Mouse (Mus musculus) embryonic facial prominence, embryonic 13.5 days (tissue): ENCODE results near the gene Heg1. TPM values are rescaled to one million over a fixed set of nuclear protein-coding genes. Genes with fewer than 3 reads are reported as not detected.
A peak's percentile ranks its signal among the peaks of the same experiment; 100 is the strongest.

ENCODE experiments used
- ATAC-seq: fragments of 200-750 bp; cut with Nextera tagmentation; 2 replicates; pipeline ENCODE4 v1.8.0; 2017; ENCODE audit warnings: low read depth; ENCODE audit not compliant: insufficient number of reproducible peaks, insufficient read depth, low FRiP score, low TSS enrichment
- H3K27ac ChIP-seq: fragments of 300-500 bp; sonication (generic); 2 replicates; pipeline ENCODE4 v1.5.1; 2015; ENCODE audit warnings: moderate library complexity, mild to moderate bottlenecking, inconsistent platforms
- H3K27me3 ChIP-seq: fragments of 300-500 bp; sonication (generic); 2 replicates; pipeline ENCODE4 v1.6.1; 2015; ENCODE audit warnings: mild to moderate bottlenecking, inconsistent platforms
- H3K36me3 ChIP-seq: fragments of 300-500 bp; sonication (generic); 2 replicates; pipeline ENCODE4 v1.6.1; 2015; ENCODE audit warnings: mild to moderate bottlenecking, inconsistent platforms
- H3K4me1 ChIP-seq: fragments of 300-500 bp; sonication (generic); 2 replicates; pipeline ENCODE4 v1.6.1; 2015; ENCODE audit warnings: inconsistent platforms
- H3K4me2 ChIP-seq: fragments of 300-500 bp; sonication (generic); 2 replicates; pipeline ENCODE4 v1.6.1; 2015; ENCODE audit warnings: moderate library complexity, mild to moderate bottlenecking, inconsistent platforms
- H3K4me3 ChIP-seq: fragments of 300-500 bp; sonication (generic); 2 replicates; pipeline ENCODE4 v1.5.1; 2015; ENCODE audit warnings: mild to moderate bottlenecking, inconsistent platforms
- H3K9ac ChIP-seq: fragments of 300-500 bp; sonication (generic); 2 replicates; pipeline ENCODE4 v1.6.1; 2015; ENCODE audit warnings: mild to moderate bottlenecking, inconsistent platforms
- H3K9me3 ChIP-seq: fragments of 300-500 bp; sonication (generic); 2 replicates; pipeline ENCODE4 v1.6.1; 2016; ENCODE audit warnings: inconsistent platforms
- WGBS: fragments of 180-500 bp; shearing (Covaris S2); methylation state at CpG from one replicate; pipeline ENCODE4 v1.1.7; 2015; ENCODE audit warnings: mixed read lengths; 5-methylcytosine and 5-hydroxymethylcytosine counted together
- polyA plus RNA-seq: library from polyadenylated mRNA; unstranded; fragments of >200 nt; fragmentation: Nextera tagmentation; extraction: Ambion mirVana; gene quantifications from 2 replicates; pipeline ENCODE4 v1.2.1, GENCODE M21; 2015

Gene Heg1
- polyA plus RNA-seq, 1 experiment from 2014 or later = 12.6 TPM

GRCm38 (mm10) chr16:33668448-33668847, 15.7 kb upstream of the Heg1 start:
- WGBS = 90% methylated on average over 2 of the region's 2 CpGs
- Histone ChIP-seq H3K36me3 (no peaks in the 10 kb centered on the region), H3K4me1 (no peaks in the 10 kb centered on the region), H3K9ac (no peak overlapping the region), H3K9me3 (no peaks in the 10 kb centered on the region), H3K4me2 (no peak overlapping the region), H3K4me3 (no peak overlapping the region), H3K27me3 (no peaks in the 10 kb centered on the region), H3K27ac (no peak overlapping the region)
- no peak for ATAC-seq

- Histone ChIP-seq H3K4me2 (no peak overlapping the region), H3K27me3 (no peaks in the 10 kb centered on the region), H3K27ac (no peak overlapping the region), H3K9me3 (no peaks in the 10 kb centered on the region), H3K36me3 (no peaks in the 10 kb centered on the region), H3K4me3 (no peak overlapping the region), H3K9ac (no peak overlapping the region), H3K4me1 (0 out of 2 replicates have a peak, but pooled peaks cover 3% of the 10 kb centered on the region)
- ATAC-seq = no peak
- WGBS = 86% methylated on average over 1 of the region's 1 CpGs
Observed at GRCm38 (mm10) chr16:33669072-33669471, 15.1 kb upstream of the Heg1 start.

DNA sequence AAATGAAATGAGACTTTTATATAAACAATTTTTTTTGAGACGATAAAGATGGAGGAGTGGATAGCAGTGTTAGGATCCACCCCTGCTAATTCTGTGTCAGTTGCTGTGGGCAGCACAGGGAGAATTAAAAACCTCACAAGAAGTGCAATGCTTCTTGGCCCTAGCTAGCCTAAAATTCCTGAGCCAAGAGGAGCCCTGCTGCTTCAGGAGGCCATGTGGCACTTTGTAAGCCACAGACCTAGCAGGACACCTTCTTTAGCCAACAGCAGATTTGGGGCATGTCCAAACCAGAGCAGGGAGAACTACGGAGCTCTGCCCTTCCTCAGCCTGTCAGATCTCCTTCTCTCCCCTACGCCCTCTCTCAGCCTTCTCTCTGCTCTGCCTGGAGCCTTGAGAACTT, 13.8 kb upstream of the Heg1 start:
- Histone ChIP-seq H3K9me3 (no peaks in the 10 kb centered on the region), H3K27me3 (no peaks in the 10 kb centered on the region), H3K36me3 (no peaks in the 10 kb centered on the region), H3K9ac (no peak overlapping the region), H3K4me2 (no peak overlapping the region), H3K27ac (0 out of 2 replicates have a peak overlapping the region, but pooled peaks have one; percentile 4), H3K4me3 (no peak overlapping the region), H3K4me1 (0 out of 2 replicates have a peak, but pooled peaks cover 3% of the 10 kb centered on the region)
- no peak for ATAC-seq
- 74% methylated on average over 3 of the region's 3 CpGs for WGBS

DNA sequence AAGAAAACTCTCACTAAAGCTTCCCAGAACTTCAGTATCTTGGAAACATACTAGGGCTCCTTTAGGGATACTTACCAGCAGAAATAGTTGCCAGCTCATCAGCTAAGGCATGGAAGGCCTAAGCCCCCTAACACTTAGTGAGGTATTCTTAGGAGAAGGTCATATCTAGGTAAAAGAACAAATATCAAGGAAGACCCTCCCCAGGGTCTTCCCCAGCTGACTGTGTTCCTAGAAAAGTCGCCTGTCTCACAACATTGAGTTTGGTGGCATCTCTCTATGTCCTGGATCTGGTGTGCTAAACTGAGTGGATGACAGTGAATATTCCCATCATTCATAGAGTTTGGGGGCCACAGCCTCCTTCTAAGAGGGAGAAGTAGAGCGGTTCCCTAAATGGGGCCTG, 13.2 kb upstream of the Heg1 start:
- Histone ChIP-seq H3K4me3 (no peak overlapping the region), H3K4me2 (no peak overlapping the region), H3K4me1 (0 out of 2 replicates have a peak, but pooled peaks cover 3% of the 10 kb centered on the region), H3K36me3 (no peaks in the 10 kb centered on the region), H3K27me3 (no peaks in the 10 kb centered on the region), H3K27ac (no peak overlapping the region), H3K9me3 (no peaks in the 10 kb centered on the region), H3K9ac (no peak overlapping the region)
- 86% methylated on average over 2 of the region's 2 CpGs for WGBS
- no peak for ATAC-seq

- Histone ChIP-seq H3K4me3 (no peak overlapping the region), H3K9ac (no peak overlapping the region), H3K27me3 (no peaks in the 10 kb centered on the region), H3K36me3 (no peaks in the 10 kb centered on the region), H3K9me3 (no peaks in the 10 kb centered on the region), H3K4me2 (no peak overlapping the region), H3K27ac (no peak overlapping the region), H3K4me1 (peaks cover 8% of the 10 kb centered on the region; the same call in 1 of the 2 replicates)
- 83% methylated on average over 3 of the region's 4 CpGs for WGBS
- ATAC-seq = no peak
Observed at GRCm38 (mm10) chr16:33672188-33672587, 12.0 kb upstream of the Heg1 start.

DNA sequence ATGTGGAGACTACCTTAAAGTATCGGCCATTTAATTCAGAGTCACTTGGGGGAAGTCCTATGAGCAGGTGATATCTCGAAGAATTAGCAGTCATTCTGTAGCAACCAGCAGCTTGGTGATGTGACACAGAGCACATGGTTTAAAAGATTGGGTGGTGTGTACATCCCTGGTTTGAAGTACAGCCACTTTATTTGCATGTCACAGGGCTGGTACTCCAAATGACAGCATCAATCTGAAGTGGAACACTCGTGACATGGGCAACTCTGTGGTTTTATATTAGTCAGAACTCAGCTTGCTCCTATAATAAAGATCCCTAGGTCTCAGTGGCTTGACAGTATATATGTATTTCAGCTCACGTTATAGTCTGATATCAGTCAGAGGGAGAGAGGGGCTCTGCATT, 11.5 kb upstream of the Heg1 start:
- H3K4me1 ChIP-seq = peaks cover 8% of the 10 kb centered on the region; the same call in 1 of the 2 replicates
- 89% methylated on average over 4 of the region's 4 CpGs for WGBS
- H3K27me3 ChIP-seq = no peaks in the 10 kb centered on the region
- H3K4me2 ChIP-seq = no peak overlapping the region
- H3K36me3 ChIP-seq = no peaks in the 10 kb centered on the region
- H3K4me3 ChIP-seq = no peak overlapping the region
- no peak overlapping the region for H3K9ac ChIP-seq
- ATAC-seq = no peak
- no peak overlapping the region for H3K27ac ChIP-seq
- H3K9me3 ChIP-seq = no peaks in the 10 kb centered on the region

GRCm38 (mm10) chr16:33673530-33674109, 10.6 kb upstream of the Heg1 start:
- Histone ChIP-seq H3K4me3 (no peak overlapping the region), H3K4me1 (peaks cover 8% of the 10 kb centered on the region; the same call in 1 of the 2 replicates), H3K9me3 (no peaks in the 10 kb centered on the region), H3K27me3 (no peaks in the 10 kb centered on the region), H3K4me2 (no peak overlapping the region), H3K27ac (no peak overlapping the region), H3K36me3 (no peaks in the 10 kb centered on the region), H3K9ac (no peak overlapping the region)
- ATAC-seq = no peak
- WGBS = 41% methylated on average over 14 of the region's 14 CpGs

- no peaks in the 10 kb centered on the region for H3K9me3 ChIP-seq
- no peak overlapping the region for H3K27ac ChIP-seq
- 89% methylated on average over 10 of the region's 10 CpGs for WGBS
- no peaks in the 10 kb centered on the region for H3K36me3 ChIP-seq
- no peak overlapping the region for H3K4me3 ChIP-seq
- peaks cover 8% of the 10 kb centered on the region for H3K4me1 ChIP-seq
- 0 out of 2 replicates have a peak, but pooled peaks have one; percentile 15 for ATAC-seq
- H3K4me2 ChIP-seq = no peak overlapping the region
- H3K9ac ChIP-seq = no peak overlapping the region
- no peaks in the 10 kb centered on the region for H3K27me3 ChIP-seq
Observed at GRCm38 (mm10) chr16:33675151-33675847, 8.9 kb upstream of the Heg1 start.

- WGBS = 85% methylated on average over 3 of the region's 3 CpGs
Observed at GRCm38 (mm10) chr16:33675848-33676184, 8.4 kb upstream of the Heg1 start.

GRCm38 (mm10) chr16:33676347-33677312, 7.5 kb upstream of the Heg1 start:
- Histone ChIP-seq H3K4me1 (peaks cover 16% of the 10 kb centered on the region), H3K36me3 (no peaks in the 10 kb centered on the region), H3K27ac (no peak overlapping the region), H3K27me3 (no peaks in the 10 kb centered on the region), H3K9ac (no peak overlapping the region), H3K4me2 (no peak overlapping the region), H3K4me3 (no peak overlapping the region), H3K9me3 (no peaks in the 10 kb centered on the region)
- no peak for ATAC-seq
- WGBS = 70% methylated on average over 7 of the region's 7 CpGs

More at GRCm38 (mm10) chr16:33675848-33676184, 8.4 kb upstream of the Heg1 start:
- Histone ChIP-seq H3K4me3 (no peak overlapping the region), H3K4me2 (no peak overlapping the region), H3K9ac (no peak overlapping the region), H3K9me3 (no peaks in the 10 kb centered on the region), H3K36me3 (no peaks in the 10 kb centered on the region), H3K27ac (no peak overlapping the region), H3K4me1 (peaks cover 13% of the 10 kb centered on the region), H3K27me3 (no peaks in the 10 kb centered on the region)
- ATAC-seq = no peak

DNA sequence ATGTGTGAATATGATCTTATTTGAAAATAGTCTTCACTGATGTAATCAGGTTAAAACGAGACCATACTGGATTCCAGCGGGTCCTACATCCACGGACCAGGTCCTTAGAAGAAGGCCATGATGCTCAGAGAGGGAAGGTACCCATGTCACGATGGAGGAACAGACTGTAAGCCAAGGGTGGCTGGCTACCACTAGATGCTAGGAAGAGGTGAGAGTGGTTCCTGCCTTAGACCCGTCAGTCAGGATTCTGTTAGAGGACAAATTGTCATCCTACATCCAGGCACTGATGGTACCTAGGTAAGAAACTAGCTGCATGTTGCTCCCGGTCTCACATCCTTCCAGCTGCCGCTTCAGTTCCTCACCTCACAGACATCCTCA, 6.9 kb upstream of the Heg1 start:
- WGBS = 84% methylated on average over 7 of the region's 7 CpGs

More for the DNA sequence above, 6.9 kb upstream of the Heg1 start:
- no peak for ATAC-seq
- Histone ChIP-seq H3K9ac (no peak overlapping the region), H3K36me3 (no peaks in the 10 kb centered on the region), H3K4me3 (no peak overlapping the region), H3K9me3 (no peaks in the 10 kb centered on the region), H3K4me1 (peaks cover 16% of the 10 kb centered on the region), H3K27me3 (no peaks in the 10 kb centered on the region), H3K4me2 (no peak overlapping the region), H3K27ac (no peak overlapping the region)
